Mouse (Mus musculus): ENCODE results near the gene Ccr7. TPM values are rescaled to one million over a fixed set of nuclear protein-coding genes. Genes with fewer than 3 reads are reported as not detected.

The Ccr7 gene
- total RNA-seq, 2 experiments from 2014 or later = 0.17 TPM; not detected in 1

DNA sequence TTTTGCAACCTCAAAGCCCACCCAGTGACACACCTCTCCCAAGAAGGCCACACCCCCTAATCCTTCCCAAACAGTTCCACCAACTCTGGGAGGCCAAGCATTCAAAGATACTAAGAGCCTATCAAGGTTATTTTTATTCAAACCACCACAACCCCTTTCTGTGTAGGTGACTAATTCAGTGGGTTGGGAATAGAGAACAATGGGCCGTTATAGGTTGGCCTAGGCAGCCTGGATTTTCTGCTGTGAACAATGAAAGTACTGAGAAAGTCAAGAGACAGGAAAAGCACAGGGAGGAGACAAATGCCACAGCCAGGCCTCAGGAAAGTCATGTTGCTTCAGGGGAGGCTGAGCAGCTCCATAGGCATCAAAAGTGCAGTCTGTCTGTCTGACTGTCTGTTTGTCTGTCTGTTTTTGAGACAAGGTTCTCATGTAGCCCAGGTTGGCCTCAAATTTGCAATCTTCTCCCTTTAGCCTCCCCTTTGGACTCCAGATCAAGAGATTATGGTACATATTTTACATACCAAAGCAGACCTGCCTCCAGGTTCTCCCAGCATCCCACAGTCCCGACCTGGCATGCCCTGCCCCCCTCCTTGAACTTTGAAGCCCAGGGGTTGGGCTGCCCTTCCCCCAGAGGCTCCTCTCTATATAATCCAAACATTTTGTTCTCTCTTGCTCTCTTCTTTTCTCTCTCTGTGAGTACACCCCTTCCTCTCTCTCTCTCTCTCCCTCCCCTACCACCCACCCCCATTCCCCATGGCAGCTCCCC lies 59.8 kb downstream of the Ccr7 start:
- ATAC-seq (replicated peaks; ENCODE audit: poor library complexity) = no peak

Other genes with a start within 250 kb of the Ccr7 start
- 42.6 and 56.1 TPM in 2 replicates for gene Cdc6, start 247.3 kb downstream of the Ccr7 start, total RNA-seq (2015)
- 40.7 and 44.1 TPM in 2 replicates for gene Cdc6, start 247.3 kb downstream of the Ccr7 start, total RNA-seq (2017)
- gene Rara, start 227.3 kb downstream of the Ccr7 start, total RNA-seq (2015) = 4.4 and 5.9 TPM in 2 replicates
- 1.6 and 2.2 TPM in 2 replicates for gene Rara, start 227.3 kb downstream of the Ccr7 start, total RNA-seq (2017)
- gene Gjd3, start 172.1 kb downstream of the Ccr7 start, total RNA-seq (2015) = not detected in 2 replicates
- not detected in 2 replicates for gene Gjd3, start 172.1 kb downstream of the Ccr7 start, total RNA-seq (2017)
- gene Top2a, start 130.9 kb downstream of the Ccr7 start, total RNA-seq (2015) = 284 and 285 TPM in 2 replicates
- gene Top2a, start 130.9 kb downstream of the Ccr7 start, total RNA-seq (2017) = 584 and 646 TPM in 2 replicates
- gene Igfbp4, start 113.8 kb downstream of the Ccr7 start, total RNA-seq (2015) = 188 and 211 TPM in 2 replicates
- gene Igfbp4, start 113.8 kb downstream of the Ccr7 start, total RNA-seq (2017) = 327 and 329 TPM in 2 replicates
- gene Tns4, start 65.8 kb downstream of the Ccr7 start, total RNA-seq (2015) = 2.1 and 2.4 TPM in 2 replicates
- 1.4 and 1.8 TPM in 2 replicates for gene Tns4, start 65.8 kb downstream of the Ccr7 start, total RNA-seq (2017)
- 95.7 and 108 TPM in 2 replicates for gene Smarce1, start 75.9 kb upstream of the Ccr7 start, total RNA-seq (2015)
- 161 and 260 TPM in 2 replicates for gene Smarce1, start 75.9 kb upstream of the Ccr7 start, total RNA-seq (2017)
- not detected in 2 replicates for gene Krt222, start 89.0 kb upstream of the Ccr7 start, total RNA-seq (2015)
- gene Krt222, start 89.0 kb upstream of the Ccr7 start, total RNA-seq (2017) = not detected in 2 replicates
- gene Krt24, start 130.2 kb upstream of the Ccr7 start, total RNA-seq (2015) = not detected in 2 replicates
- not detected in 2 replicates for gene Krt24, start 130.2 kb upstream of the Ccr7 start, total RNA-seq (2017)
- gene Krt25, start 167.9 kb upstream of the Ccr7 start, total RNA-seq (2015) = not detected in 2 replicates
- not detected in 2 replicates for gene Krt25, start 167.9 kb upstream of the Ccr7 start, total RNA-seq (2017)
- not detected in 2 replicates for gene Krt26, start 182.9 kb upstream of the Ccr7 start, total RNA-seq (2015)
- not detected in 2 replicates for gene Krt26, start 182.9 kb upstream of the Ccr7 start, total RNA-seq (2017)
- gene Krt27, start 196.0 kb upstream of the Ccr7 start, total RNA-seq (2015) = not detected in 2 replicates
- not detected in 2 replicates for gene Krt27, start 196.0 kb upstream of the Ccr7 start, total RNA-seq (2017)
- gene Krt28, start 219.8 kb upstream of the Ccr7 start, total RNA-seq (2015) = not detected in 2 replicates
- not detected in 2 replicates for gene Krt28, start 219.8 kb upstream of the Ccr7 start, total RNA-seq (2017)
- 2.3 and 7.2 TPM in 2 replicates for gene Krt10, start 234.3 kb upstream of the Ccr7 start, total RNA-seq (2015)
- 0.47 TPM in 1 of 2 replicates, not detected in the other for gene Krt10, start 234.3 kb upstream of the Ccr7 start, total RNA-seq (2017)